Mouse (Mus musculus): ENCODE results near the gene Ago1. TPM values are rescaled to one million over a fixed set of nuclear protein-coding genes. Genes with fewer than 3 reads are reported as not detected.

Ago1 gene
- polyA plus RNA-seq, 1 experiment from 2014 or later, result 4.1 TPM

DNA sequence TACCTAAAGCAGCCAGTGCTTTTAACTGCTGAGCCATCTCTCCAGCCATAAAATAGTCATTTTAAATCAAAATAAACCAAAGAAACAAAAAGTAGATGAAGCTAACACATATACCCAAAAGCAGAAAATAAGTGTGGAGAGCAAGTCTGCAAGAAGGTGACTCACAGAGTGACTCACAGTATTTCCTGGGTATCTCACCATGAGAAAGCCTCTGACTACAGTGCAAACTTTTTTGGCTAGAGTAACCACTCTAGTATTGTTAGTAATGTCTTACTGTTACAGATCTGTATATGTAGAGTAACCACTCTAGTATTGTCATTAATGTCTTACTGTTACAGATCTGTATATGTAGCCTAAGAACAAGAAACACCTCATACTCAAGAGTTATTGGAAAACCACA lies 52.7 kb downstream of the Ago1 start:
- no peaks in the 10 kb centered on the region for H3K9me3 ChIP-seq (replicated peaks; ENCODE audit: control insufficient read depth, low read length)
- H3K27ac ChIP-seq (ENCODE audit: low read depth, low read length), result no peak overlapping the region
- no peaks in the 10 kb centered on the region for H3K27me3 ChIP-seq (ENCODE audit: control insufficient read depth, insufficient read depth, low read length)
- no peak overlapping the region for H3K4me2 ChIP-seq
- no peaks in the 10 kb centered on the region; the same call in 1 of the 2 replicates for H3K36me3 ChIP-seq (ENCODE audit: control insufficient read depth, insufficient read depth, low read length)
- no peak overlapping the region for H3K9ac ChIP-seq (ENCODE audit: low read depth, low read length)
- no peak overlapping the region for H3K4me3 ChIP-seq (ENCODE audit: low read depth, low read length)
- H3K4me1 ChIP-seq (ENCODE audit: control insufficient read depth, insufficient read depth, low read length), result no peaks in the 10 kb centered on the region
- ATAC-seq (replicated peaks; ENCODE audit: insufficient number of reproducible peaks, low FRiP score, low TSS enrichment), result no peak

- Histone ChIP-seq H3K4me2 (no peak overlapping the region), H3K36me3 (ENCODE audit: control insufficient read depth, insufficient read depth, low read length) (no peaks in the 10 kb centered on the region; the same call in 1 of the 2 replicates), H3K27ac (ENCODE audit: low read depth, low read length) (no peak overlapping the region), H3K4me1 (ENCODE audit: control insufficient read depth, insufficient read depth, low read length) (no peaks in the 10 kb centered on the region), H3K27me3 (ENCODE audit: control insufficient read depth, insufficient read depth, low read length) (no peaks in the 10 kb centered on the region), H3K9me3 (replicated peaks; ENCODE audit: control insufficient read depth, low read length) (no peaks in the 10 kb centered on the region), H3K9ac (ENCODE audit: low read depth, low read length) (no peak overlapping the region), H3K4me3 (ENCODE audit: low read depth, low read length) (no peak overlapping the region)
- ATAC-seq (replicated peaks; ENCODE audit: insufficient number of reproducible peaks, low FRiP score, low TSS enrichment), result no peak
- WGBS (ENCODE audit: insufficient replicate concordance), result 84% methylated on average over 3 of the region's 3 CpGs
These were observed 55.9 kb downstream of the Ago1 start for GRCm38 (mm10) chr4:126412526-126412925.

Other genes with a start within 250 kb of the Ago1 start
- gene Map7d1, start 212.2 kb downstream of the Ago1 start, polyA plus RNA-seq (2014; fragmentation: Nextera tagmentation; extraction: Ambion mirVana), result 37.0 and 44.6 TPM in 2 replicates
- gene Trappc3, start 206.3 kb downstream of the Ago1 start, polyA plus RNA-seq (2014; fragmentation: Nextera tagmentation; extraction: Ambion mirVana), result 11.0 and 28.0 TPM in 2 replicates
- gene Col8a2, start 181.8 kb downstream of the Ago1 start, polyA plus RNA-seq (2014; fragmentation: Nextera tagmentation; extraction: Ambion mirVana), result 2.0 and 3.0 TPM in 2 replicates
- 28.8 and 30.1 TPM in 2 replicates for gene Adprhl2, start 146.9 kb downstream of the Ago1 start, polyA plus RNA-seq (2014; fragmentation: Nextera tagmentation; extraction: Ambion mirVana)
- gene Tekt2, start 142.9 kb downstream of the Ago1 start, polyA plus RNA-seq (2014; fragmentation: Nextera tagmentation; extraction: Ambion mirVana), result 0.96 and 1.5 TPM in 2 replicates
- 8.4 and 15.7 TPM in 2 replicates for gene Ago3, start 39.0 kb downstream of the Ago1 start, polyA plus RNA-seq (2014; fragmentation: Nextera tagmentation; extraction: Ambion mirVana)
- 1.1 and 1.3 TPM in 2 replicates for gene Ago4, start 64.9 kb upstream of the Ago1 start, polyA plus RNA-seq (2014; fragmentation: Nextera tagmentation; extraction: Ambion mirVana)
- 23.1 and 36.3 TPM in 2 replicates for gene Clspn, start 88.4 kb upstream of the Ago1 start, polyA plus RNA-seq (2014; fragmentation: Nextera tagmentation; extraction: Ambion mirVana)
- 1.6 and 1.9 TPM in 2 replicates for gene 5730409E04Rik, start 141.2 kb upstream of the Ago1 start, polyA plus RNA-seq (2014; fragmentation: Nextera tagmentation; extraction: Ambion mirVana)
- 411 and 434 TPM in 2 replicates for gene Psmb2, start 209.0 kb upstream of the Ago1 start, polyA plus RNA-seq (2014; fragmentation: Nextera tagmentation; extraction: Ambion mirVana)

All from heart, embryonic 11.5 days (tissue).